Mouse (Mus musculus): ENCODE measurements around the gene Il12a.

DNA sequence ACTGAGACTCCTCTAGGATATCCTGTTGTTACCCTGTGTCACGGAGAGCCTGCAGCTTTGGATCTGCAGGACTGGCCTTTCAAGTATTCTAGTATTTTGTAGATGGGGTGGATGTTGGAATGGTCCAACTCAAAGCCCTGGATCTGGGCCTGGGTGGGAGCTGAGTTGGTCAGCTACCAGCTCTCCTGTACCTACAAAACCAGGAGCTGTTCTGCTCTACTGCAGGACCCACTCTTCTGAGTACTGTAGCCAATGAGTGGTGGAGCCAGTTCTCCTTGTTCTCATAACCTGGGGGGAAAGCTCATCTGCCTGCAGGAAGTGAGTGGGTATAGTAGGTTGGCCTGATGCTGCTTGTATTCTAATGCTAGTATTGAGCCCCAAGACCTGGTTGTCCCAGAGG, 20.0 kb downstream of the Il12a start:
- TF ChIP-seq POLR2A (IDR thresholded peaks at IDR 0.05; ENCODE audit: insufficient read length, low read depth) (no peak), REST (IDR thresholded peaks at IDR 0.05; ENCODE audit: insufficient read depth, insufficient read length) (no peak), POLR2AphosphoS2 (IDR thresholded peaks at IDR 0.05; ENCODE audit: insufficient read length, low read depth) (no peak)
